35 mouse cellular contexts compared by ENCODE assay signal in the genomic region with DNA sequence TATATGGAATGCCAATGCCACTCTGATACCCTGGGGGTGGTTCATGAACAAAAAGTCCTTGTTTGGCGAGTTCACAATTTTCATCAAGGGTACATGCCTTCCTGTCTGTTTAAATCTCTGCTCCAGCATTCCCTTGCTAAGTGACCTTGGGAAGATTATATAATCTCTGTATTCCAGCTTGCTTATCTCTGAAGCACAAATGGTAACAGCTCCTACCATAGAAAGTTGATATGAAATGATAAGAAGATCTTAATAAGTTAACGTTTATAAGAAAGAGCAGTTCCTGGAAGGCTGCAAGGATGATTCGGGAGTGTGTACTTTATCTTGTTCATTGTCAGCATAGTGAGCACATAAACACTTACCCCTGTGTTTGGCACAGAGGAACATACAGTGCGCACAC.
"Had no signal": no experiment of that assay in that cellular context is flagged by ENCODE, and none has a peak within 500 bp of the region (broad histone marks: within the 10 kb centered on the region; RNA-seq: fewer than 3 reads in every experiment).

No protein-coding gene starts in this region.

- H3K36me3 ChIP-seq: heart, embryonic 12.5 days; heart, embryonic 13.5 days; heart, embryonic 15.5 days; hindbrain, embryonic 10.5 days; hindbrain, embryonic 12.5 days; hindbrain, embryonic 13.5 days; hindbrain, embryonic 15.5 days; intestine, embryonic 15.5 days; kidney, embryonic 15.5 days had no signal

- ATAC-seq: hindbrain, embryonic 16.5 days; hindbrain, postnatal 0 days; inflammation-experienced regulatory T-cells, adult 6 months; intestine, embryonic 15.5 days; intestine, embryonic 16.5 days; intestine, postnatal 0 days had no signal

- H3K4me2 ChIP-seq: heart, embryonic 11.5 days; heart, embryonic 12.5 days; heart, embryonic 13.5 days; heart, embryonic 15.5 days; hindbrain, embryonic 12.5 days; hindbrain, embryonic 13.5 days; hindbrain, embryonic 14.5 days; hindbrain, embryonic 15.5 days; intestine, embryonic 15.5 days; kidney, embryonic 15.5 days had no signal

- H3K9ac ChIP-seq: heart, embryonic 12.5 days; heart, embryonic 13.5 days; heart, embryonic 15.5 days; hindbrain, embryonic 12.5 days; hindbrain, embryonic 13.5 days; hindbrain, embryonic 14.5 days; hindbrain, embryonic 15.5 days; intestine, embryonic 15.5 days; kidney, embryonic 15.5 days had no signal

- H3K27me3 ChIP-seq: heart, embryonic 12.5 days; heart, embryonic 13.5 days; heart, embryonic 15.5 days; hindbrain, embryonic 12.5 days; hindbrain, embryonic 13.5 days; hindbrain, embryonic 15.5 days; intestine, embryonic 15.5 days; kidney, embryonic 15.5 days had no signal

- DNase-seq: heart, postnatal 10 days; heart, postnatal 14 days; heart, postnatal 36 days; heart, postnatal 4 days; kidney, adult 11 months; kidney, adult 18-20 months; kidney, adult 2 months; kidney, adult 8-10 months; kidney, adult 9 months; kidney, postnatal 10 days; kidney, postnatal 14 days; kidney, postnatal 25 days; kidney, postnatal 36 days; kidney, postnatal 4 days; layer of hippocampus, adult 9-11 months; layer of hippocampus, postnatal 36 days had no signal

- H3K4me3 ChIP-seq: heart, embryonic 12.5 days; heart, embryonic 13.5 days; heart, embryonic 15.5 days; hindbrain, embryonic 10.5 days; hindbrain, embryonic 12.5 days; hindbrain, embryonic 13.5 days; hindbrain, embryonic 15.5 days; intestine, embryonic 15.5 days; kidney, embryonic 15.5 days; layer of hippocampus, adult 2 months; left cerebral cortex, adult 2 months had no signal

- H3K9me3 ChIP-seq: heart, embryonic 12.5 days; heart, embryonic 13.5 days; heart, embryonic 15.5 days; hindbrain, embryonic 10.5 days; hindbrain, embryonic 12.5 days; hindbrain, embryonic 13.5 days; hindbrain, embryonic 15.5 days; intestine, embryonic 15.5 days; kidney, embryonic 15.5 days had no signal

- H3K27ac ChIP-seq: heart, embryonic 13.5 days; heart, embryonic 15.5 days; hindbrain, embryonic 10.5 days; hindbrain, embryonic 12.5 days; hindbrain, embryonic 13.5 days; hindbrain, embryonic 14.5 days; hindbrain, embryonic 15.5 days; hindbrain, postnatal 0 days; intestine, embryonic 15.5 days; kidney, embryonic 15.5 days; kidney, postnatal 0 days; layer of hippocampus, adult 2 months; left cerebral cortex, adult 2 months had no signal

- H3K4me1 ChIP-seq: hindbrain, embryonic 10.5 days; hindbrain, embryonic 12.5 days; hindbrain, embryonic 13.5 days; hindbrain, embryonic 15.5 days had no signal
